Mouse (Mus musculus) lung, adult 2 months (tissue): ENCODE measurements around the gene Mkln1.

Experiments used
- CTCF ChIP-seq: fragments of 200-500 bp; IDR thresholded peaks from 2 replicates; pipeline ENCODE4 v1.5.1; 2011; ENCODE audit warnings: mild to moderate bottlenecking, low read length, control low read depth; ENCODE audit not compliant: insufficient read depth
- POLR2A ChIP-seq: fragments of 200-500 bp; IDR thresholded peaks from 2 replicates; pipeline ENCODE4 v1.6.1; 2011; ENCODE audit warnings: low read depth, mild to moderate bottlenecking, control low read depth, low read length, borderline replicate concordance; ENCODE audit errors: extremely low read depth

GRCm38 (mm10) chr6:31369875-31370274 is 28.7 kb upstream of the Mkln1 start:
- TF ChIP-seq CTCF = no peak
- TF ChIP-seq POLR2A = no peak
